ENCODE assay signal across 10 mouse cellular contexts in the genomic region with DNA sequence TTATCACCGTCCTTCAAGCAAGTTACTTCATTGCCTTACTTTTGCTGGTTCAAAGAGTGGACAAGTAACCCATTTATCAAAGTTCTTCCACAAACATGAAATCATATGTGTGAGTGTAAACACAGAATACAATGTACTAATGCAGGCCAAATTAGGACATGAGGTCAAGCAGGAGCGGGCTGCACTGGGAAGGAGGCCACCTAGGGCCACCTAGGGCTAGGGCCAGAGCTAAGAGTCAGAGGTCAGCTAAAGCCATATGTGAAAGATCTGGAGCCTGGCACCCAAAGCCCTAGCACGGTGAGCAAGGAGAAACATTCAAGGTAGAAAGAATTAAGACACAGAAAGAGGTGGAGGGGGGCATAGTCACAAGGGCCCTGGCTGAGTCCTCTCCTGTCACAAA. TPM values are rescaled to one million over a fixed set of nuclear protein-coding genes. Genes with fewer than 3 reads are reported as not detected.
DNase-seq lines count a peak whose midpoint lies in the region; ATAC-seq and TF ChIP-seq lines count a peak whose summit lies in the region.
"Had no signal": no experiment of that assay in that cellular context is flagged by ENCODE, and none has a peak within 500 bp of the region (broad histone marks: within the 10 kb centered on the region; RNA-seq: fewer than 3 reads in every experiment).

No protein-coding gene starts in this region.

- H3K4me3 ChIP-seq in cerebellum, adult 2 months (replicated peaks; ENCODE audit: insufficient read depth, low read depth, low read length): peak overlapping the region; percentile 76
- H3K4me3 ChIP-seq in intestine, embryonic 15.5 days (replicated peaks): no peak overlapping the region
- H3K4me3 ChIP-seq in intestine, embryonic 16.5 days (ENCODE audit: low read length): no peak overlapping the region
- H3K4me3 ChIP-seq in hindbrain, embryonic 11.5 days (ENCODE audit: low read depth, low read length): no peak overlapping the region
- no peak overlapping the region for H3K4me3 ChIP-seq in liver, postnatal 0 days (ENCODE audit: low read depth, low read length)

- peak overlapping the region; percentile 67 for H3K27ac ChIP-seq in cerebellum, adult 2 months (ENCODE audit: insufficient read depth, low read length)
- no peak overlapping the region for H3K27ac ChIP-seq in intestine, embryonic 15.5 days
- no peak overlapping the region for H3K27ac ChIP-seq in intestine, embryonic 16.5 days (ENCODE audit: low read length)
- no peak overlapping the region for H3K27ac ChIP-seq in hindbrain, embryonic 11.5 days (ENCODE audit: low read depth, low read length)
- H3K27ac ChIP-seq in liver, postnatal 0 days (ENCODE audit: low read depth): 0 out of 2 replicates have a peak overlapping the region, but pooled peaks have one; percentile 11

- WGBS in cerebellum, adult 2 months: 33% methylated on average over 3 of the region's 3 CpGs
- 83% methylated on average over 3 of the region's 3 CpGs for WGBS in intestine, embryonic 15.5 days
- WGBS in intestine, embryonic 16.5 days: 81% methylated on average over 3 of the region's 3 CpGs
- WGBS in hindbrain, embryonic 11.5 days: 72% methylated on average over 3 of the region's 3 CpGs
- WGBS in liver, postnatal 0 days (ENCODE audit: insufficient replicate concordance): 84% methylated on average over 3 of the region's 3 CpGs

- H3K27me3 ChIP-seq in cerebellum, adult 2 months (ENCODE audit: control insufficient read depth, insufficient read depth, low read length): no peaks in the 10 kb centered on the region
- H3K27me3 ChIP-seq in intestine, embryonic 15.5 days (replicated peaks): no peaks in the 10 kb centered on the region
- no peaks in the 10 kb centered on the region for H3K27me3 ChIP-seq in intestine, embryonic 16.5 days (replicated peaks; ENCODE audit: control insufficient read depth, insufficient read depth, low read length)
- no peaks in the 10 kb centered on the region for H3K27me3 ChIP-seq in hindbrain, embryonic 11.5 days (ENCODE audit: control insufficient read depth, insufficient read depth, low read length)
- no peaks in the 10 kb centered on the region for H3K27me3 ChIP-seq in liver, postnatal 0 days (ENCODE audit: insufficient read depth, low read length)

- H3K4me1 ChIP-seq in cerebellum, adult 2 months (ENCODE audit: control insufficient read depth, insufficient read depth, low read length): peaks cover 38% of the 10 kb centered on the region
- peaks cover 12% of the 10 kb centered on the region for H3K4me1 ChIP-seq in intestine, embryonic 15.5 days (replicated peaks)
- peaks cover 10% of the 10 kb centered on the region; the same call in 1 of the 2 replicates for H3K4me1 ChIP-seq in intestine, embryonic 16.5 days (ENCODE audit: control insufficient read depth, insufficient read depth, low read length)
- no peaks in the 10 kb centered on the region for H3K4me1 ChIP-seq in hindbrain, embryonic 11.5 days (replicated peaks; ENCODE audit: control insufficient read depth, insufficient read depth, low read length)
- peaks cover 29% of the 10 kb centered on the region for H3K4me1 ChIP-seq in liver, postnatal 0 days (ENCODE audit: insufficient read depth)

- no peak overlapping the region for H3K9ac ChIP-seq in intestine, embryonic 15.5 days
- H3K9ac ChIP-seq in intestine, embryonic 16.5 days (ENCODE audit: low read depth, low read length): no peak overlapping the region
- H3K9ac ChIP-seq in hindbrain, embryonic 11.5 days (ENCODE audit: low read depth, low read length): no peak overlapping the region
- H3K9ac ChIP-seq in liver, postnatal 0 days (replicated peaks): peak overlapping the region; percentile 26; the same call in 1 of the 2 replicates

- DNase-seq in cerebellum, adult 2 months: no peak
- DNase-seq in cerebellum, postnatal 25 days: no peak
- DNase-seq in hindbrain, embryonic 11.5 days (ENCODE audit: low spot score): no peak
- no peak for DNase-seq in liver, postnatal 0 days
- DNase-seq in gastrocnemius, postnatal 25 days: no peak
- no peak for DNase-seq in layer of hippocampus, postnatal 14 days (ENCODE audit: low spot score in 2 of 2)
- DNase-seq: kidney, adult 11 months; right cerebral cortex, postnatal 14 days had no signal

- no peaks in the 10 kb centered on the region for H3K9me3 ChIP-seq in intestine, embryonic 15.5 days
- H3K9me3 ChIP-seq in intestine, embryonic 16.5 days (ENCODE audit: control insufficient read depth, low read length): no peaks in the 10 kb centered on the region
- no peaks in the 10 kb centered on the region for H3K9me3 ChIP-seq in hindbrain, embryonic 11.5 days (ENCODE audit: control insufficient read depth, low read length)
- no peaks in the 10 kb centered on the region for H3K9me3 ChIP-seq in liver, postnatal 0 days (ENCODE audit: low read length)

- peak overlapping the region; percentile 90 for H3K4me2 ChIP-seq in intestine, embryonic 15.5 days (replicated peaks)
- H3K4me2 ChIP-seq in intestine, embryonic 16.5 days (ENCODE audit: low read depth, low read length): no peak overlapping the region
- H3K4me2 ChIP-seq in hindbrain, embryonic 11.5 days (replicated peaks; ENCODE audit: low read depth, low read length): peak overlapping the region; percentile 92; the same call in 1 of the 2 replicates
- peak overlapping the region; percentile 98; the same call in 1 of the 2 replicates for H3K4me2 ChIP-seq in liver, postnatal 0 days (ENCODE audit: low read depth, low read length)

- peaks cover 35% of the 10 kb centered on the region for H3K36me3 ChIP-seq in intestine, embryonic 15.5 days
- peaks cover 25% of the 10 kb centered on the region for H3K36me3 ChIP-seq in intestine, embryonic 16.5 days (ENCODE audit: control insufficient read depth, insufficient read depth, low read length)
- 0 out of 2 replicates have a peak, but pooled peaks cover 18% of the 10 kb centered on the region for H3K36me3 ChIP-seq in hindbrain, embryonic 11.5 days (ENCODE audit: control insufficient read depth, insufficient read depth, low read length)
- H3K36me3 ChIP-seq in liver, postnatal 0 days (replicated peaks; ENCODE audit: insufficient read depth, low read length): peaks cover 44% of the 10 kb centered on the region

- TF ChIP-seq POLR2A in cerebellum, adult 2 months (IDR thresholded peaks at IDR 0.05; ENCODE audit: borderline replicate concordance, insufficient read depth, low read length): no peak

- TF ChIP-seq EP300 in liver, postnatal 0 days (IDR thresholded peaks at IDR 0.05; ENCODE audit: low read depth): no peak

- no peak for ATAC-seq in intestine, embryonic 15.5 days
- ATAC-seq in intestine, embryonic 16.5 days: no peak
- ATAC-seq in hindbrain, embryonic 11.5 days (ENCODE audit: low FRiP score): no peak
- ATAC-seq in liver, postnatal 0 days: no peak

- TF ChIP-seq CTCF in cerebellum, adult 2 months (IDR thresholded peaks at IDR 0.05; ENCODE audit: borderline replicate concordance, insufficient read depth, low read depth, low read length): no peak
- no peak for TF ChIP-seq CTCF in liver, postnatal 0 days (IDR thresholded peaks at IDR 0.05; ENCODE audit: low read depth)

RNA-seq across cellular contexts. Expression of a gene that starts 2.3 kb away (rescaled TPM):
- polyA plus RNA-seq in cerebellum, adult 2 months (2012; rRNA removed): 40.9 and 43.8 TPM in 2 replicates
- 17.4 and 19.9 TPM in 2 replicates for polyA plus RNA-seq in intestine, embryonic 15.5 days (2015; fragmentation: Nextera tagmentation; extraction: Ambion mirVana)
- 16.9 and 17.6 TPM in 2 replicates for polyA plus RNA-seq in intestine, embryonic 16.5 days (2015; fragmentation: Nextera tagmentation; extraction: Ambion mirVana)
- 21.2 and 29.6 TPM in 2 replicates for polyA plus RNA-seq in hindbrain, embryonic 11.5 days (2014; fragmentation: Nextera tagmentation; extraction: Ambion mirVana)
- 3.7 and 5.3 TPM in 2 replicates for polyA plus RNA-seq in liver, postnatal 0 days (2015; fragmentation: Nextera tagmentation; extraction: Ambion mirVana)
- total RNA-seq in gastrocnemius, postnatal 25 days (2021): 1 to 10 TPM; 8.4 to 8.9 TPM
- 10 to 100 TPM; 26.6 to 28.6 TPM for total RNA-seq in layer of hippocampus, postnatal 14 days (2021)

RNA-seq across cellular contexts. Expression of a gene that starts 29.4 kb away (rescaled TPM):
- polyA plus RNA-seq in cerebellum, adult 2 months (2012; rRNA removed): 227 and 245 TPM in 2 replicates
- polyA plus RNA-seq in intestine, embryonic 15.5 days (2015; fragmentation: Nextera tagmentation; extraction: Ambion mirVana): 205 and 218 TPM in 2 replicates
- polyA plus RNA-seq in intestine, embryonic 16.5 days (2015; fragmentation: Nextera tagmentation; extraction: Ambion mirVana): 196 and 226 TPM in 2 replicates
- polyA plus RNA-seq in hindbrain, embryonic 11.5 days (2014; fragmentation: Nextera tagmentation; extraction: Ambion mirVana): 328 and 329 TPM in 2 replicates
- polyA plus RNA-seq in liver, postnatal 0 days (2015; fragmentation: Nextera tagmentation; extraction: Ambion mirVana): 142 and 143 TPM in 2 replicates
- 100 to 1,000 TPM; 163 to 181 TPM for total RNA-seq in gastrocnemius, postnatal 25 days (2021)
- 100 to 1,000 TPM; 155 TPM for total RNA-seq in layer of hippocampus, postnatal 14 days (2021)

RNA-seq across cellular contexts. Expression of a gene that starts 38.5 kb away (rescaled TPM):
- polyA plus RNA-seq in cerebellum, adult 2 months (2012; rRNA removed): 68.4 and 68.9 TPM in 2 replicates
- polyA plus RNA-seq in intestine, embryonic 15.5 days (2015; fragmentation: Nextera tagmentation; extraction: Ambion mirVana): 19.8 and 22.6 TPM in 2 replicates
- 21.7 and 22.9 TPM in 2 replicates for polyA plus RNA-seq in intestine, embryonic 16.5 days (2015; fragmentation: Nextera tagmentation; extraction: Ambion mirVana)
- polyA plus RNA-seq in hindbrain, embryonic 11.5 days (2014; fragmentation: Nextera tagmentation; extraction: Ambion mirVana): 22.1 and 24.4 TPM in 2 replicates
- polyA plus RNA-seq in liver, postnatal 0 days (2015; fragmentation: Nextera tagmentation; extraction: Ambion mirVana): 5.4 and 6.5 TPM in 2 replicates
- total RNA-seq in gastrocnemius, postnatal 25 days (2021): 10 to 100 TPM; 20.2 to 23.8 TPM
- 10 to 100 TPM; 52.3 to 54.4 TPM for total RNA-seq in layer of hippocampus, postnatal 14 days (2021)

RNA-seq across cellular contexts. Expression of a gene that starts 59.1 kb away (rescaled TPM):
- polyA plus RNA-seq in cerebellum, adult 2 months (2012; rRNA removed): 30.1 and 36.1 TPM in 2 replicates
- 6.2 and 6.9 TPM in 2 replicates for polyA plus RNA-seq in intestine, embryonic 15.5 days (2015; fragmentation: Nextera tagmentation; extraction: Ambion mirVana)
- 4.3 and 5.1 TPM in 2 replicates for polyA plus RNA-seq in intestine, embryonic 16.5 days (2015; fragmentation: Nextera tagmentation; extraction: Ambion mirVana)
- polyA plus RNA-seq in hindbrain, embryonic 11.5 days (2014; fragmentation: Nextera tagmentation; extraction: Ambion mirVana): 6.0 and 8.9 TPM in 2 replicates
- polyA plus RNA-seq in liver, postnatal 0 days (2015; fragmentation: Nextera tagmentation; extraction: Ambion mirVana): 1.1 and 1.2 TPM in 2 replicates
- 1 to 10 TPM; 3.3 to 6.6 TPM for total RNA-seq in gastrocnemius, postnatal 25 days (2021)
- total RNA-seq in layer of hippocampus, postnatal 14 days (2021): 10 to 100 TPM; 19.8 to 23.4 TPM

Comparison
In these comparisons a context has a peak if more than half of its experiments do, and no peak if none do; other contexts are left out.
1. H3K27ac ChIP-seq: peak in cerebellum, adult 2 months (single experiment) and liver, postnatal 0 days (single experiment); none in intestine, embryonic 15.5 days (single experiment), intestine, embryonic 16.5 days (single experiment) and hindbrain, embryonic 11.5 days (single experiment).